Mouse (Mus musculus) small intestine, adult 10 weeks (tissue): Measurements from ENCODE around the gene Rtl1. TPM values are rescaled to one million over a fixed set of nuclear protein-coding genes. Genes with fewer than 3 reads are reported as not detected.

ENCODE experiments used
- polyA plus RNA-seq: library from polyadenylated mRNA; stranded (reverse); fragments of 350-450 nt; fragmentation: Illumina TruSeq; extraction: RNeasy Lipid Tissue Mini Kit (QIAGEN cat#74804); gene quantifications from one replicate; pipeline ENCODE4 v1.2.3, GENCODE M21; 2014; ENCODE audit warnings: low replicate concordance

The Rtl1 gene
- polyA plus RNA-seq: not detected

GRCm38 (mm10) chr12:109600230-109600629 lies at the start of gene Rtl1:
Gene Rtl1, minus strand, starts transcription at chr12:109600330.

Other genes starting within 250 kb of the Rtl1 start
- gene Dlk1, start 147.5 kb downstream of the Rtl1 start, polyA plus RNA-seq: not detected